Mouse (Mus musculus) hindbrain, embryonic 16.5 days (tissue): ENCODE measurements around the gene Adcy1. TPM values are rescaled to one million over a fixed set of nuclear protein-coding genes. Genes with fewer than 3 reads are reported as not detected.

Experiments
- ATAC-seq: fragments of 200-750 bp; cut with Nextera tagmentation; 2 replicates; pipeline ENCODE4 v1.8.0; 2017; ENCODE audit warnings: moderate TSS enrichment, moderate library complexity
- H3K27ac ChIP-seq: fragments of 300-500 bp; sonication (generic); 2 replicates; pipeline ENCODE4 v1.5.1; 2014; ENCODE audit warnings: low read depth, mild to moderate bottlenecking, control low read depth, low read length, moderate library complexity
- H3K27me3 ChIP-seq: fragments of 300-500 bp; sonication (generic); replicated peaks from 2 replicates; pipeline ENCODE4 v1.6.1; 2014; ENCODE audit warnings: low read length; ENCODE audit not compliant: control insufficient read depth, insufficient read depth
- H3K36me3 ChIP-seq: fragments of 300-500 bp; sonication (generic); 2 replicates; pipeline ENCODE4 v1.6.1; 2014; ENCODE audit warnings: mild to moderate bottlenecking, low read length, moderate library complexity, mixed read lengths; ENCODE audit not compliant: control insufficient read depth, insufficient read depth
- H3K4me1 ChIP-seq: fragments of 300-500 bp; sonication (generic); 2 replicates; pipeline ENCODE4 v1.6.1; 2014; ENCODE audit warnings: low read depth, low read length; ENCODE audit not compliant: control insufficient read depth, insufficient read depth
- H3K4me2 ChIP-seq: fragments of 300-500 bp; sonication (generic); 2 replicates; pipeline ENCODE4 v1.6.1; 2014; ENCODE audit warnings: mild to moderate bottlenecking, low read length, control low read depth, moderate library complexity
- H3K4me3 ChIP-seq: fragments of 300-500 bp; sonication (generic); 2 replicates; pipeline ENCODE4 v1.5.1; 2014; ENCODE audit warnings: mild to moderate bottlenecking, low read length, control low read depth, moderate library complexity
- H3K9ac ChIP-seq: fragments of 300-500 bp; sonication (generic); 2 replicates; pipeline ENCODE4 v1.6.1; 2014; ENCODE audit warnings: low read depth, mild to moderate bottlenecking, control low read depth, low read length, moderate library complexity
- H3K9me3 ChIP-seq: fragments of 300-500 bp; sonication (generic); 2 replicates; pipeline ENCODE4 v1.6.1; 2014; ENCODE audit warnings: mild to moderate bottlenecking, low read length, moderate library complexity; ENCODE audit not compliant: control insufficient read depth
- WGBS: fragments of 180-500 bp; shearing (Covaris S2); extraction: QIAGEN DNeasy Blood & Tissue Kit; methylation state at CpG from one replicate; pipeline ENCODE4 v1.1.7; 2014; 5-methylcytosine and 5-hydroxymethylcytosine counted together
- polyA plus RNA-seq: library from polyadenylated mRNA; unstranded; fragments of >200 nt; fragmentation: Nextera tagmentation; extraction: Ambion mirVana; gene quantifications from 2 replicates; pipeline ENCODE4 v1.2.1, GENCODE M21; 2015

Gene Adcy1
- polyA plus RNA-seq, result 13.1 and 15.2 TPM in 2 replicates

DNA sequence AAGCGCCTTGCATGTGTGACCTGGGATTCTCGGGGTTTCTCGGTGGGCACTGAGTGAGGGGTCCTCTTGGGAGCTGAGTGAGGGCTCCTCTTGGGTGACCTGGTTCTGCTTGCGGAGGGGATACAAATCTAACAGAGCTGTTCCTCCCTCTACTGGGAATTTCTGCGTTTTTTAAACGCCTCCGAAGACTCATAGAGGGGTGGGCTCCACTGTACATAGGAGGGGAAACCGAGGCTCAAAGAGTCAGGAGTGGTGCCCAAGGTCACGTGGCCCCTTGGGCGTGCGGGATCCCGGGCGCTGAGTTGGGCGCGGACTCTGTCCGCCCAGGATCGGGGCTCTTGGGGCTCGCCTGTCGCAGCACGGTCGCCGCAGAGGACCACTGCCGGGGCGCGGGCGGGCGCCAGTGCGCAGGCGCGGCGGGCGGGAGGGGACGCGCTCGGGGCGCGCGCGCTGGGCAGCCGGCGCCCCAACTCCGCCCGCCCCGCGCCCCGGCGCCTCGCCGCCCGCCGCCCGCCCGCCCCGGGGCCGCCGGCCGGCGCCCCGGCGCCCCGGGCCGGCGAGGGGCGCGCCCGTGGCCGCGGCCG is at the start of gene Adcy1:
TSS of gene Adcy1 (plus strand) at position 489 of the 584 bp plus-strand sequence.
- Histone ChIP-seq H3K9me3 (no peaks in the 10 kb centered on the region), H3K4me3 (peak within 1 kb of the TSS; percentile 75), H3K4me2 (peak within 1 kb of the TSS; percentile 86), H3K9ac (peak within 1 kb of the TSS; percentile 81), H3K27ac (peak within 1 kb of the TSS; percentile 76), H3K4me1 (peaks cover 16% of the 10 kb centered on the region), H3K27me3 (no peaks in the 10 kb centered on the region), H3K36me3 (no peaks in the 10 kb centered on the region)
- ATAC-seq, result peak; percentile 66
- under 1% methylated on average over 35 of the region's 69 CpGs for WGBS

DNA sequence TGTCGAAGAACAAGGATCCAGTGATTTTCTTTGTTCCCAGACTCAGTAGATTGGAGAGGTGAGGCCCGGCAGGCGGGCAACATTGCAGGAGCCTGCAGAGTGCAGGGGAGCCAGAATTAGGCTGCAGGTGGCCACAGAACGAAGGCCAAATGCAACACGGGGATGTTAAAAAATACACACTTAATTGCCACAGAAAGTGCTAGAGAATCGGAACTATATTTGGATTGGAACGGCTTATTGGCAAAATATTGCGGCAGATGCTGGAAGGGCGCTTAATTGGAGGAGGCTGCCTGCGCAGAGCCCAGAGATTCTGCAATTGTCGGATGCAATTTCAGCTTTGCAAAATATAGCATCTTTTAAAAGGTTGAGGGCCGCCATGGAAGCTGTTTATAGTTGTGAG is 46.4 kb upstream of the Adcy1 start:
- H3K9me3 ChIP-seq, result no peaks in the 10 kb centered on the region
- H3K4me3 ChIP-seq, result no peak overlapping the region
- no peaks in the 10 kb centered on the region for H3K36me3 ChIP-seq
- no peaks in the 10 kb centered on the region for H3K4me1 ChIP-seq
- WGBS, result 82% methylated on average over 12 of the region's 12 CpGs
- no peak for ATAC-seq
- no peak overlapping the region for H3K4me2 ChIP-seq
- no peaks in the 10 kb centered on the region for H3K27me3 ChIP-seq
- no peak overlapping the region for H3K27ac ChIP-seq
- H3K9ac ChIP-seq, result no peak overlapping the region

DNA sequence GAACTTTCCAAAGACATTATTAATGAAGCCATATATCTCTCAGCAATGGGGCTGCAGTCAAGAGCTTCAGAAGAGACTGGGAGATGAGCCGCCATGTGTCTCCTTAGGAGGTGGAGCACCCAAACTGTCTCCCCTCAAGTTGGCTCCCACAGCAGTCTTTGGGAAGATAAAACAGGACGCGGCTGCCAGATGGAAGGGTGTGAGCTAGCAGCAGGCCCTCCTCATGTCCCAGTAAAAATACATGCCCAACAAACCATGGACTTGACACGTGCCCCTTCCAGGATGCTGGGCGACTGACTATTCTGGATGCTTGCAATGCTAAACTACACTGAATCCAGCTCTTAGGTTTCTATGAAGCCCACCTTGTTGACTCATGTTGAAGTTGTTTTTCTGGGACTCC is 45.2 kb upstream of the Adcy1 start:
- no peak overlapping the region for H3K4me2 ChIP-seq
- H3K36me3 ChIP-seq, result no peaks in the 10 kb centered on the region
- 82% methylated on average over 5 of the region's 5 CpGs for WGBS
- H3K27me3 ChIP-seq, result no peaks in the 10 kb centered on the region
- H3K27ac ChIP-seq, result no peak overlapping the region
- H3K4me3 ChIP-seq, result no peak overlapping the region
- no peak for ATAC-seq
- no peak overlapping the region for H3K9ac ChIP-seq
- H3K4me1 ChIP-seq, result no peaks in the 10 kb centered on the region
- H3K9me3 ChIP-seq, result no peaks in the 10 kb centered on the region

DNA sequence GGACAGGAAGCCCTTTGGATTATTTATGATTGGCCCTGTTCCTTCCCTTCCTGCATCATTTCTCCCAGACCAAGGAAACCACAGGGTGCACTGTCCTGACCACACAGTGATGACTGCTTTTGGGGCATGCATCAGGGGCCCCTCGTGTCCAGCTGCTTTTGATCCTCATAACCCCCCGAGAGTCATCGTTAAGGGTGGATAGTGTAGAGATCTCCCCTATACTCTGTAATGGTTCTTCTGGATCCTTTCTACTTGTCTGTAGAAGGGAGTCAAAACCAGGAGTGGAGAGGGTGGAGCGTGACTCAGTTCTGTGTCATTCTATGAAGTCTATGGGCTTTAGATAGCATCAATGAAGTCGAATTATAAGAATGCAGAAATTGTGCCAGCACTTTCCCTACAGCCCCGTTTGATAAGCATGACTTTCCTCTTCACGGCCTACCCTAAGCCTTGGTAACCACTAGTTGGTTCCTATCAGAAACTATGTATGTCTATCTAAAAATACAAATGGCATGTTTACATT is 44.2 kb upstream of the Adcy1 start:
- no peak overlapping the region for H3K4me2 ChIP-seq
- no peak overlapping the region for H3K4me3 ChIP-seq
- no peak for ATAC-seq
- no peaks in the 10 kb centered on the region for H3K4me1 ChIP-seq
- 91% methylated on average over 7 of the region's 7 CpGs for WGBS
- no peaks in the 10 kb centered on the region for H3K27me3 ChIP-seq
- no peaks in the 10 kb centered on the region for H3K9me3 ChIP-seq
- H3K36me3 ChIP-seq, result no peaks in the 10 kb centered on the region
- no peak overlapping the region for H3K9ac ChIP-seq
- H3K27ac ChIP-seq, result no peak overlapping the region

DNA sequence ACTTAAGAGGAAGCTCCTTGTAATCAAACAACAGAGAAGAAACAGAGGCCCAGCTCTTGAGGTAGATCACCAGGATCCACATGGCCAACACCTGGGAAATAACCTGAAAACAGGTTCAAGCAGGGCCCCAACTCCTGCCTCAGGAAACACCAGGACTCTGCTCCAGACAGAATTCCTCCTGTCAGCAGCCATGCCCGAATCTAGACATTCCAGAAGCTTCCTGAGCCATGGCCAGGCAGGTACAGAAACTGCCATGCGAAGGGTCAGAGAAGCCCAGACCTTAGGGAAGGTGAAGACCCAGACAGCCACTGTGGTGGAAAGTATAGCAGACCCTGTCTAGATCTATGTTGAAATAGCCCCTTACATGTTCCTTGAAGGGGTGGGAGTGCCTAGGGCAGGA is 30.2 kb upstream of the Adcy1 start:
- no peaks in the 10 kb centered on the region for H3K9me3 ChIP-seq
- no peaks in the 10 kb centered on the region for H3K4me1 ChIP-seq
- 79% methylated on average over 2 of the region's 2 CpGs for WGBS
- no peak overlapping the region for H3K27ac ChIP-seq
- H3K4me3 ChIP-seq, result no peak overlapping the region
- no peaks in the 10 kb centered on the region for H3K27me3 ChIP-seq
- no peaks in the 10 kb centered on the region for H3K36me3 ChIP-seq
- no peak overlapping the region for H3K4me2 ChIP-seq
- no peak overlapping the region for H3K9ac ChIP-seq
- ATAC-seq, result no peak

DNA sequence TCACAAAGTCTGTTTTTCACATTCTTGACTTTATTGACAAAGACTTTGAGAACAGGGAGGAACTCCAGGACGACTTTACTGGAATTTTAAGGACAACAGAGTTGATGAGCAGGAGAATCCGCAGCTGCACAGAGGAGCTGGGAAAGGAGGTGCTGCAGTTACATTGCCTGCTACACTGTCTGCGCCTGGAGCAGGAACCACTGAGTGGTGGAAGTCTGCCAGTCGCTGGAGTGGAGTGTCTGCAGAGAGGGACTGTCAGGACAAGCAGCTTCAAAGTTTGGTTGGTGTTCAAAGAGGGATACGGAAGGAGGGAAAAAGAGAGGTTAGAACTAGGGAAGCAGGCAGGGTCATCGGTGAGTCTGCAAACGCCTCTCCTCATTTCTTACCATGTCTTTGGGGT is 23.6 kb upstream of the Adcy1 start:
- no peak overlapping the region for H3K27ac ChIP-seq
- H3K4me3 ChIP-seq, result no peak overlapping the region
- ATAC-seq, result no peak
- no peaks in the 10 kb centered on the region for H3K36me3 ChIP-seq
- 41% methylated on average over 7 of the region's 7 CpGs for WGBS
- no peaks in the 10 kb centered on the region for H3K9me3 ChIP-seq
- H3K9ac ChIP-seq, result no peak overlapping the region
- no peak overlapping the region for H3K4me2 ChIP-seq
- no peaks in the 10 kb centered on the region; the same call in 1 of the 2 replicates for H3K27me3 ChIP-seq
- no peaks in the 10 kb centered on the region for H3K4me1 ChIP-seq

DNA sequence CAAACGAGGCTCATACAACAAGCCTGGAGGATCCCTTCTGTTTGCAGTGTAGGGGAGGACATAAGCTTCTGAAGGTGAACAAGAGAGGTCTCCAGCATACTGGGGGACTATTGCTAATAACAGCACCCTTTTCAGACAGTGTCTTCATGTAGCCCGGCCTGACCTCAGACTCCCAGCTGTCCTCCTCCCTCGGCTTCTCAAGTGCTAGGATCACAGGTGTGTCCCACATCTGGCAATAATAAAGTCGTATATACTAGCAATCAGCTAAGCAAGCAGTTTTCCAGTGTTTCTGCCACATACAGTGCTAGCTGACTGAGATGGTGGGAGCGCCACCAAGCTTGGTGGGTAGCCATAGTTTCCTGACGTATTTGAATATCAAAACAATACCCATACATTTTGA is 22.5 kb upstream of the Adcy1 start:
- Histone ChIP-seq H3K9ac (no peak overlapping the region), H3K4me1 (no peaks in the 10 kb centered on the region), H3K27me3 (no peaks in the 10 kb centered on the region; the same call in 1 of the 2 replicates), H3K27ac (no peak overlapping the region), H3K36me3 (no peaks in the 10 kb centered on the region), H3K4me2 (no peak overlapping the region), H3K9me3 (no peaks in the 10 kb centered on the region), H3K4me3 (no peak overlapping the region)
- ATAC-seq, result no peak
- 78% methylated on average over 6 of the region's 6 CpGs for WGBS

DNA sequence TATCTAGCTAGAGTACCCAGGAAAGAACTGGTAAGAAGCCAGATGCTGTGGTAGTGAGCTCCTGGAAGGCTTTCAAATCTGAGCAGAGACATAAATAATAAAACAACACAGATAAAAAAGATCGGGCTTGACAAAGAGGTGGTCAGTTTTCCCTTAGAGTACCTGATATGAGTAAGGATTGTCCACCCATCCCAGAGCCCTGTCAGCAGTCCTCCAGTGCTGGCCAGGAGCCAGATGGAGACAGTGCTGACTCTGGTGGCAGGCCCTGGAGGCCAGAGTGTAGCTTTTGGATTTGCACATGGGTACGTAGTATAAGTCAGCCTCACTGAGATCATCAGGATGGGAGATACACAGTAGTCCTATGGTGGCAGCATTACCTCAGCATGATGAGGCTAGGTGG is 16.1 kb upstream of the Adcy1 start:
- Histone ChIP-seq H3K4me3 (no peak overlapping the region), H3K4me2 (no peak overlapping the region), H3K4me1 (no peaks in the 10 kb centered on the region), H3K36me3 (no peaks in the 10 kb centered on the region), H3K9ac (no peak overlapping the region), H3K27ac (no peak overlapping the region), H3K9me3 (no peaks in the 10 kb centered on the region), H3K27me3 (no peaks in the 10 kb centered on the region)
- 90% methylated on average over 2 of the region's 2 CpGs for WGBS
- no peak for ATAC-seq

DNA sequence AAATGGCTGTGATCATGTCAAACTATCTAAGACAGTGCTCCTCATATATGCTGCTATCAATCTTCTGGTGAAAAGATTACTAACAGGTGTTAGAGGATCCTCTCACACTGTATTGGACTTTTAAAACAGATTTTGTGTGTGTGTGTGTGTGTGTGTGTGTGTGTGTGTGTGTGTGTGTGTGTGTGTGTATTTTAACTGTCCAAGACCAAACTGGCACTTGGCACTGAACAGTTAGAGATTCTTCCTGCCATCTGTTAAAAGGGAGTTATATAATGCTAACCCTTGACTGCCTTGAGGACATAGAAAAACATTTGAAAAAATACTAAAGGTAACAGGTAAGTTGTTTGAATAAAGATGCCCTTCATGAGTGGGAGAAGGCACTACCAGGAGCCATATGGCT is 15.7 kb upstream of the Adcy1 start:
- Histone ChIP-seq H3K4me1 (no peaks in the 10 kb centered on the region), H3K9me3 (no peaks in the 10 kb centered on the region), H3K9ac (no peak overlapping the region), H3K4me2 (no peak overlapping the region), H3K27ac (no peak overlapping the region), H3K27me3 (no peaks in the 10 kb centered on the region), H3K36me3 (no peaks in the 10 kb centered on the region), H3K4me3 (no peak overlapping the region)
- ATAC-seq, result no peak
